Mouse (Mus musculus) cerebellum, postnatal 14 days (tissue): ENCODE results near the gene Gm17482.
A peak's percentile ranks its signal among the peaks of the same experiment; 100 is the strongest.
"Not testable (repeated sequence)": the region's sequence is repeated elsewhere in the genome, so short reads cannot be mapped to it uniquely, and the experiment has no call there.

Source experiments
- DNase-seq, 2 experiments: peaks; one replicate each; pipeline ENCODE4 v3.0.0; 2021; ENCODE audit warnings: mixed read lengths in 2 of 2

The Gm17482 gene

DNA sequence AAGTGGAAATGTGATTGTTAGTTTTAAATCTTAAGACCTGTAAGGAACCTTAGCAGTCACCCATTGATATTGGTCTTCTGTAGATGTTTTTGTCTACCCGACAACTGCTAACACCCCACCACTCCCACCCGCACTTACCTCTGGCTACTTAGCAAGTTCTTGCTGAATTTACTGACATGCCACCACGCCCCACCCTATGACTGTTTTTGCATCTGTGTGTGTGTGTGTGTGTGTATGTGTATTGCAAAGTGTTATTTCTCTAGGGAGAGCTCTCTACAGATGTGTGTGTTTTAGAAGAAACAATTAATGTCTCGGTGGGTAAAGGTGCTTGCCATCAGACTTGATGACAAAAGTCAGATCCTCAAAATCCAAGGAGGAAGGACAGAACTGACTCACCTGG lies at the start of gene Gm17482:
Gene Gm17482 (plus strand): TSS at position 301 of the 400 bp plus-strand sequence.
- no peak for DNase-seq

DNA sequence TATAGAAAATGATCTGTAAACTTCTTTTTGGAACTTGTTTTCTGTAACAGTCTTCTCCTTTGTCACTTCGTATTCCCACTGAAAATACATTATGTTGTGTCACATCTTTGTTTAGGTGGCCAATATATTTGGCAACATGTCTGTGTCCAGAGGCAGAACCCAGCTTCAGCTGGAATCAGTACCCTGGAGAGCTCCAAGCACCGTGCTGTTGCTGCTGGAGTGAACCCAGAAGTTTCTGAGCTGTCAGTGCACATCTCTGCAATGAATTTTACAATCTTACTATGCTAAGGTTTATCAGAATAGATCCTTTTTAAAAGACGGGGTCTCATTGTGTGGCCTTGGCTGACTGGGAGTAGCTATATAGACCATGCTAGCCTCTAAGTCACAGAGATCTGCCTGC lies 48.3 kb upstream of the Gm17482 start:
- no peak for DNase-seq

DNA sequence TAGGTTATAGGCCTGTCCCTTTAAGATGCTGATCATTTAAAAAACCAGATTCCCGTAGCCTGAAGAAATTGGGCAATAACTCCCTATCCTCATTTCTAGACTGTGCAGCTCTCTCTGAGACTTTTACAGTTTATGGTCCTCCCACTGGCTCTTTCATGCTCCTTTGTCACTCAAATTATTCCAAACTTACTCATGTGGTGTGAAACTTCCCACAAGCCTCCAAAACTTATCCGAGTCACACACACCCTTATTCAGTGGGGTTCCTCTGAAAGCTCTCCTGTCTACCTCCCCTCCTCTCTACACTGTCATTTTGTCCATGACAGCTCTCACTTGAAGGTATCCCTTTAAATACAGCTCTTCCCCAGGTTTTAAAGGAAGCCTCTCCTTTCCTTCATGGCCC lies 46.0 kb upstream of the Gm17482 start:
- DNase-seq: no peak

DNA sequence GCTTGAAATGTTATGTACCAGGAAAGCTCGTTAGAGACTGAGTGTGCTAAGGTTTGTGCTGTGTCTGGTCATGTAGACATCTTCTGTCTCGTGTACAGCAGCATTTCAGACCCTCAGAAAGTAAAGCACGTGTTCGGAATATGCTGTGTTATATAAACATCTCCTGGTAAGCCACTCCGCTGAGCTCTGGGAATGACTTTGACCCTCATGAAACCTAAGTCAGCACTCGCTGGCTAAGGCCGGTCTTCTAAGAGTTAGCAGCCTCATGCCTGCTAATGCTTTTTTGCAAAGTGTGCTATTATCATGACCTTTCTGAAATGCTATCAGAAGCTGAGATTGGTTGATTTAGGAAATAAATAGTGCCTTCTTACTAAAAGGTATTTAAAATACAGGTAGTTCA lies 36.0 kb upstream of the Gm17482 start:
- no peak for DNase-seq

DNA sequence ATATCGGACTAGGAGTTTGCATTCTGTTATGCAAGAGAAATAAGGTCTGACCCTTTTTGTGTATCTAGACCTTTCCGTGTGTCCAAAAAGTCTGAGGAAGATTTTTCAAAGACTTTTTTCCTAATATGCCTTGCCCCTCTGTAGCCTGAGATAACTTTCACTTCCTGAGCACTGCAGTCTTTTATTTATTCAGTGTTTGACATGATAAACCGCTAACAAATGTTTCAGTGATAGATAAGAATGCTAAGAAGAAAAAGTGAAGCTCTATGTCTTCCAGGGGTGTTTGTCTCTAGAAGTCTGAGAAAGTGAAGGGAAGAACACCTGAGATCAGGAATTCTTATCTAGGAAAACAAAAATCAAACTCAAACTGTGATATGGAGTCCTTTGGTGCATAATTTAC lies 26.4 kb upstream of the Gm17482 start:
- DNase-seq: no peak

DNA sequence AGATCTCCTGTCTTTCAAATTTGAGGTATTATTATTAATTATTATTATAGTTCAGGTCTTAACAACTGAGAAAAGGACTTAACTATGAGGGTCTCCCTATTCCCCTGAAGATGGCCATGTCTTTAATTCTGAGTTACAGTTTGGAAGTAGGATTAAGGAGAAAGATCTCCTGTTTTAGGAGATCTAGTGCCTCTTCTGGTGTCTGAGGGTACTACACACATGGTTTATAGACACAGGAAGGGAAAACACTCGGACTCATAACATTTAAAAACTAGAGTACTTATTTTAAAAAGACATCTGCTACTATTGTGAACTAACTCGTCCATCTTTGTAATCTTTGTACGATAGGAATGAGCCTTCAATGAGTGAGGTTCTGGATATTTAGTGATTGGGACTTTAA lies 24.1 kb upstream of the Gm17482 start:
- DNase-seq: peak in 1 of 2 experiments; percentile 29

DNA sequence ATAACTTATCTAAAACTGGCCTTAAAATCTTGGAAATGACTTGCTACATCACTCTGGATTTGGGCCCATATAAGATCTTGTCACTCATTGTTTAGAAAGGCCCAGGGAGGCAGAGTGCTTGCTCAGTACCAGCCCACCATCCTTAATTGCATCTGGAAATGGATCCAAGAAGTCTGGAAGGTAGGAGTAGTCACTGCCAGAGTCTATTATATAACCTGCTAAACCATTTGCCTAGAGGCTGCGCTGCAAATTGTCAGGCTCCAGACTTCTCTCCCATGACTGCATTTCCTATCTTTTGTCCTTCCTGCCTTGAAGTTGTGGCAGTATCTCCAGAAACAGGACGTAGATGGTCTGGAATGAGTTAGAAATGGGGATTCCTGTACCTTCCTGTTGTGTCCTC lies 17.0 kb upstream of the Gm17482 start:
- DNase-seq: no peak

DNA sequence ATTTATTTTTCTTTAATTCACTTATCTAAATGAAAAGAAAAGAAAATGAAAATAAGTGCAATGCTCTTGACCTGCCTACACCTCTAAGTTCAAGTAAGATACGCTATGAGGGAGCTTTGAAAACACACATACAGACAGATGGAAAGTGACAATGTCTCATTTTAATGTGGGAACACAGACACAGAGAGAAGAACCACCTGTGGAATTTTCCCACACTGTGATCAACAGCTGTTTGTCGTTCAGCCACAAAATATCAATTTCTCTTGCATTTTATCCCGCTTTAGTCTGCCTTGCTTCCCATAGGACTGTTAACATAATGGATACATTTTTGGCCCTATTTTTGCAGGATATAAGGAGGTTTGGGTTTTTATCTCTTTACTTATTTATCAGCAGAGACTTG lies 16.3 kb upstream of the Gm17482 start:
- DNase-seq: no peak

DNA sequence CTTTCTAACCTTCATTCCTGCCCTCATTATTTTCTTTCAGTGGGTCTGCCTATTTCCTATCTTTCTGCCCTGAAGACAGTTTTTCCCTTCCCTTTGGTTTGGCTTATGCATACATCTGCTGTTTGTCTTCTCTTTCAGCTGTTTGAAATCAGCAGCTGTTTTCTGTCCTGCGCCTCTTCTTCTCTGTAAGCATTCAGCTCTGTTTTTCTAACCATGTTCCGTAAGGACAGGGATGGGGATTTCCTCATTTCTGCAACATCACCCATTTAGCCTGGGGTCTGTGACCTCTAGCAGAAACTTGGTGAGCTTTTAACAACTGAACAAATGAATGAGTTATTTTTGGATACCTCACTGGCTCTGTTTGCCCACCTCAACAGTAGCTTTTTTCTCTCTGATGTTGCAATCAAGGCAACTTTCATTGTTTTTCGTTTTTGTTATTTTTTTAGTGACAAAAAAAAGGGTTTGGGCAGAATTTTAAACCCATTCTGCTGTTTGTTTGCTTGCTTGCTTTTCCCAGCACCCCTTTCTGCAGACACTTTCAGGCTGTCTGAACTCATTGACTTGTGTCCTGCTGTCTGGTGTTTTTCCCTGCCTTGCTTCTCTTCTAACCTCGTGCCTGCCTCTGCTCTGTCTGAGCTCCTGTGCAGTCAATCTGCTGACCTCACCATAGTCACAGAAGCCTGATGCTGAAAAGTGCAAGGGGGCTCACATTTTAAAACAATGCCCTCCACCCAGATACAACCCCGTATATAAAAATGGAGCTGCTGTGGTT lies 14.8 kb upstream of the Gm17482 start:
- DNase-seq: no peak

DNA sequence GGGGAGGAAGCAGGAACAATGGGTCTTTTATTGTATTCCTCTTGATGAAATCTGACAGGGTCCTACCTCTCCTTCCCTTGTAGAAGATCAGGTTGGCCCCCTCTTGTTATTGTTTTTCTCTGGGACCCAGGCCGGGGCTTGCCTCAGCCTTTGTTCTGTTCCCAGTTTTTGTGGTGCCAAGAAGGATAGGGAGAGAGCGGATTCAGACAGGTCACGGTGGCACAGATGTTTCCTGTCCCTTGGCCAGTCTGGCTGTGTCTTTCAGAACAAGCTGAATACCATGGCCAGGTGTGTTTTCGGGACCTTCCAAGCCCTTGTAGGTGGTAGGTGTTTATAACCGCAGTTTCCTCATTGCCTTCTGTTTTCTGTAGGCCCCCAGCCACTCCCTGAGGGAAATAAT lies 14.0 kb upstream of the Gm17482 start:
- DNase-seq: no peak

DNA sequence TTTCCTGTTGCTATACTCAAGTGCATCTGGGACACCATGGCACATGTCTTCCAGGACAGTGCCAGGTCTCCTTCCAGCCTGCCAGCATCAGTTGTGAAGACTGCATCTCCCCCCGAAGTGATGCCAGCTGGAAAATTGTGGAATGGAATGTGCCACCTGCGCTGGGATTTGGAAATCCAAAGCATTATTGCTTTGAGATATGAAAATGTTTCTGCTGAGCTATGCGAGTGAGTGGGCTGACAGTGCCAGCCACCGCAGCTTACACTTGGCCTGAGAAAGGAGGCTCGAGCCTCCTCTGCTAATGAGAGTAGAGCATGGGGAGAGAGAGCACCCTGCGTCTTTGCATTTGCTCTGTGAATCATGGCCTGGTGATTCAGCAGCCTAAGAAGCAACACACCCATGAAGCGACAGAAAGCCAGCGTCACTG lies 5.9 kb upstream of the Gm17482 start:
- peak; percentile 79 to 82 for DNase-seq

DNA sequence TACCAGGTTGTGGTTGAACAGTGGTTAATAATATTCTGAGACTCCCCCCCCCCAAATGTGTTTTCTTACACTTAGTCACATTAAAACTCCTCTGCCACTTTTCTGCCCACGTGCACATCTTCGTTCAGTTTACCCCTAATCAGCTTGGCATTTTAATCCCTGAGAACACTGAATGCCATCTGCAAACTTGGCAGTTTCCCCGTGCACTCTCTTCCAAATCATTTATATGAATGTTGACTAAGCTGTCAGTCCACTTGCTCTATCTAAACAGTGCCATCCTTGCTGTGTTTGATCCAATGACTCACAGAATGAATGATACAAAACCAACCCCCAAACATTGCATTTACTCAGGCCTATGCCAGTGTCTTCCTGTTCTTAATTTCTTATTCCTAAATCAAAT lies 1.6 kb upstream of the Gm17482 start:
- DNase-seq: peak; percentile 80 to 87

DNA sequence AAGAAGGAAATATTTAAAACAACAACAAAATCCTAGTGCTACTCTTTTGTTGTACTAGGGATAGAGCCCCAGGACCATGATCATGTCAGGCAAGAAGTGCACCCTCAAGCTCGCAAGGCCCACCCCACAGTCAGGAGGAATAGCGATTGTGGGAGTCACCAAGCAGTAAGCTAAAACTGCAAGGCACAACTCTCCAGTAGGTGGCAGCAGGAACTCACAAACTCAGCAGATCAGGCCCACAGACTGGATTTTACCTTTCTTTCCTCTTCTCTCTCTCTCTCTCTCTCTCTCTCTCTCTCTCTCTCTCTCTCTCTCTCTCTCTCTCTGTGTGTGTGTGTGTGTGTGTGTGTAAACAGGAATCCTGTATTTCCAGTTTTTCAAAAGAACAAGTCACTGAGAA lies 386 bp downstream of the Gm17482 start:
- peak; percentile 91 for DNase-seq

DNA sequence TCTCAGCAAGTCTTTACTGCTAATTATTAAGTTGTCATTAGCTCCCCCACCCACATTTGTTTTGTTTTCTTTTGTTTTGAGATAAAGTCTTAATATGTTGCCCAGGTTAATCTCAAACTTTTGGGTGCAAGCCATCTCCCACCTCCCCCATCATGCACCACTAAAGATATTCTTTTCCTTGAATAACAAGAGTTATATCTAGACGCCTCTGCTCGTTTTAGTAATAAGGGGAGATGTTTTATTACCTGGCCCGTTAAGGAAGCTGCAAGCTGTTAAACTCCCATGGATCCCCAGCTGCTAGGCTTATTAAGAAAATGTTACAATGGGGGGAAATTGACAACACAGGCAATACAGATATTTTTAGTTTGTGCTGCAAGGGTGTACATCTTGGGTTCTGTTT lies 3.4 kb downstream of the Gm17482 start:
- no peak for DNase-seq

DNA sequence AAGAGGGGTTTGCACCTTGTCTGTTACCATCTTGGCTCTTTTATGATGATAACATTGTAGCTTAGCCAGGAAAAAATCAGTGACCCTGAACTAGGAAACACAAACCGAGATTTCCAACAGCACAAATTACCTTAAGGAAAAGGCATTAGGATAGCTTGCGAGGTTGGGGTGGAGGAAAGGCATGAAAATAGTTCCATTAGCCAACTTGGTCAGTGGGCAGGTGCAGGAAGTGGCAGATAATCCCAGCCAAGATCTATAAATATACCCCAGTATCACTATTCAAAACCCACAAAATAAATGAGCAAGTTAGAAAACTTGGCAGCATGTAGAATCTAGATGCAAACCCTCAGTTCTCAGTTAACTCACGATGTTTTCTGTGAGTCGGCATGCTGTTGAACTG lies 4.7 kb downstream of the Gm17482 start:
- no peak for DNase-seq

DNA sequence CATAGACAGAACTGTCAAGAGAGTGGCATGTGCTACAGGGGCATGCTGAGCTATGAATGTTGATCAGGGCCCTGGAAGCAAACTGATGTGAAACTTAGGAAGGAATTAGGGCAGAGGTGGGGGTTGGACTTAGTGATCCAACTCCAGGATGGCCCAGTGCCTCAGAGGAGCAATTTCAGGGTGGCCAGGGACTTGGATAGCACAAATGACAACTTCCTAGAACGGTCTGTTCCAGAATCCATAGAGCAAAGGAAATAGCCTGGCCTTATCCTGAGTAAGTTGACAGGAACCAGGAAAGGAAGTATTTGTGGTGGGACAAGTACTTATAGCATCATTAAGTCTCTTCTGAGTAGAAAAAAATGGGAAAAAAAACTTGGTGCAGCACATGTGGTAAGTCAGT lies 5.4 kb downstream of the Gm17482 start:
- DNase-seq: no peak

DNA sequence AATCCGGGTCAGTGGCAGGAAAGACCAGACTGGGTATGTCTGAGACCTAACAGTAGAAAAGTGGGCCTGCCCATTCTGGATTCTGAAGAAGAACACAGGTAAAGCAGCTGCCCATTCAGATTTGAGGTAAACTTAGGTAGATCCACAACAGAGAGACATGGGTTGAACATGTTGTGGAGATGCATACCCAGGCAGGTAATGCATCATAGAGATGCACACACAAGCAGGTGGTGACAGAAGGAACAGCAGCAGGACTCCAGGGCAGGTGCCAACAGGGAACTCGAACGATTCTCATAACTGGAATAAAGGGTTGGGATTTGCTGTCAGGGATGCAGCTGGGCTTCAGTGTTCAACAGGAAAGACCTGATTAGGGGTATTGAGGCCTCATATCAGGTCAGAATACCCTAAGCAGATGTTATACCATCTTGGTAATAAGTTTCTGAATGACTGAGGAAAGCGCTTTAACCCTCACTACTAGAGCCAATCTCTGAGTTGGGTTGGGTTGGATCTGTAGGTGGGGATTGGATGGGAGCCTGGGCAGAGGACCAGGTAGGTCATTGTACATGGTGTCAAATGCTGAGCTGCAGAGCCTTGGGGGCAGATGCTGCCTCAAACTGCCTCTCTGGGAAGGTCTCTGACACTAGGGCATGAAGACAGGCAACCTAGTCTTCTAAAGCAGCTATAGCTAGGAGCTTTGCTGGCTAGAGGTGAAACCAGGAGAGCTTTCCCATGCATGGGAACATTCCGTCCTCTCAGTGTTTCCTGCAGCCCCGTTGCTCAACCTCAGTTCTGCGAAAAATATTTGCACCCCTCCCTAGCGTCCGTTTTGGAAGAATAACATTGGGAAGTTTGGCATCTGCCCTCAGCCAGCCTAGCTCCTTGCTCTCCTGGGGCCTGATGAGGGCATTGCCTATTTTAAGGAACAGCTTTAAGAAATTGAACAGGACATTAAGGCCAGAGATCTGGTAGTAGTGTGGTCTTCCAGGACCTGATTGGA lies 11.2 kb downstream of the Gm17482 start:
- peak; percentile 95 to 97 for DNase-seq

DNA sequence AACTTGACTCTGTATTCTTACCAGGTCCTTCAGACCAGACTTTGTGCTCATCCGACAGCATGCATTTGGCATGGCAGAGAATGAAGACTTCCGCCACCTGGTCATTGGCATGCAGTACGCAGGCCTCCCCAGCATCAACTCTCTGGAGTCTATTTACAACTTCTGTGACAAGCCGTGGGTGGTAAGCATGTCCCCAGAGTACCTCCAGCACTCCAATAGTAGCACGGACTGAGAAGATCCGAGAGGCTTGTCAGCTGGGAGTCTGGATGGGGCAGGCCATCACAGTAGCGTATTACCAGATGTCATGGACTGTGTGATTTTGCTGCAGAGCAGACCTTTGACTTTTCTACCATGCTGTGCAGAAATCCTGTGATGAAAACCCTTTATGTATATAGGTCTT lies 12.2 kb downstream of the Gm17482 start:
- DNase-seq: no peak

DNA sequence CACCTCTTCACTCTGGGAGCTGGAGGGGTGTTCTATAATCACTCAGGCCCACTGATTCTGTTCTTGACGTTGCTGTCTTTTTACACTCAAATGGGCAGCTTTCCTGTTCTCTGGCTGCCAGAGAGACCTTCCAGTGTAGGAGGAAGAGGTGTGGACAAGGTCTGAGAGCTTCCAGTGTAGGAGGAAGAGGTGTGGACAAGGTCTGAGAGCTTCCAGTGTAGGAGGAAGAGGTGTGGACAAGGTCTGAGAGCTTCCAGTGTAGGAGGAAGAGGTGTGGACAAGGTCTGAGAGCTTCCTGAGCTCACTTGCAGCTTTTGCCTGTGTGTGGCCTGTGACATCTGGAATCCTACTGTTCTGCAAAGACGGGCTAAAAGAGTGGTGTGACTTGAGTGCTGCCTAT lies 13.3 kb downstream of the Gm17482 start:
- DNase-seq: not testable (repeated sequence)

DNA sequence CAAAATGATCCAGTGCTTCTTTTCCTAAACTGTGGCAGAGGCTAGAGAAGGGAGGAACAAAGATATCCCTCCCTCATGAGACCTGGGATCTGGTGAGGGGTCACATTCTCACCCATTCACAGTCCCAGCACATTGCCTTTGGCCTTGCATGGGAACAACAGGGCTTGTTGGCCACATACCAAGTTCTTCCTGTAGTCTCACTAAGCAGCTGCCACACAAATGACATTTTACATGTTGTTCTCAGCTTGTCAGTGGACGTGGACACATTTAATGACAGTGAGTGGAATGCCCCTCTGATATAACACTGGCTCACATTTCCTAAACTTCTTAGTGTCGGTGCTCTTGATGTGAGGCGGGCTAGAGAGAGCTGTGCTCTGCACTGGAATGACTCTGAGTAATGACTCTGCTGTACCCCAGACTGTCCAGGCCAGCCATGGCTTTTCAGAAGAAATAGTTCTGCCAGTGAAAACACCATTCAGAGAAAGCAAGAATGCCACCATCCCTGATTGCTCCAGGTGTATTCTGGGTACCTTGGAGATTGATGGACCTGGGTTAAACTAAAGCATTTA lies 14.1 kb downstream of the Gm17482 start:
- no peak for DNase-seq

DNA sequence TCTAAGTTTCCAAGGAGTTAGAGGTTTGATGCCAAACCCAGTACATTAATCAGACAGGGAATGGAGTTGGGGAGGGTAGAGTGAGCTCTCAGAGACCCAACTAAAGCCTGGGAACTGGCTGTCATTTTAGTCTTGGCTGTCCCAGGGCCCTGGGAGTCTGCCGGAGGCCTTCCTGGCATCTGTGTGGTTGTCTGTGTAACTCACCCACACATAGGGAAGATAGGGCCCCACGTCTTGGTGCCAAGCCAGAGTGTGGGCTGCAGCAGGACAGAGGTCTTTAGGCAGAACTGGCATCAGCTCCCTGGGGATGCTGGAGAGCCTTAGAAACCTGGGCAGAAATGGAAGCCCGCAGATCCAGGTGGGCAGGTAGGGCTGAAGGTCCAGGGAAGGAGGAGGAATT lies 14.8 kb downstream of the Gm17482 start:
- DNase-seq: peak in 1 of 2 experiments; percentile 37

DNA sequence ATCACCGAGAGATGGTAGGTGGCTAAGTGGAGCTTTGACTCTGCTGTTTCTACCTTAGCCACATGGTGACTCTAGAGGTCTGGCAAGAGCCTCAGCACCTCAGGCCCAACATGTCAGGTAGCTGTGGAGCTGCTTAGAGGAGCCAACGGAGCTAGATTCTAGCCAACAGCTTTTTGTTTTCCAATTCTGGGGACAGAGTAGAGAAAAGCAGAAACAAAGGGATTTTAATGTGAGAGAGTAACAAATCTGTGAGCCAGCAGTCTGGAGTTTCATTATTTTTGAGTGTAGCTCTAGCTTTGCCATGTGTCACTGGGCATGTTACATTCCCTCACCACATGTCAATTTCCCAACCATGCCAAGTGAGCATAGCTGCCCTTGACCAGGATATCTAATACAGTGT lies 17.1 kb downstream of the Gm17482 start:
- peak; percentile 51 to 71 for DNase-seq

DNA sequence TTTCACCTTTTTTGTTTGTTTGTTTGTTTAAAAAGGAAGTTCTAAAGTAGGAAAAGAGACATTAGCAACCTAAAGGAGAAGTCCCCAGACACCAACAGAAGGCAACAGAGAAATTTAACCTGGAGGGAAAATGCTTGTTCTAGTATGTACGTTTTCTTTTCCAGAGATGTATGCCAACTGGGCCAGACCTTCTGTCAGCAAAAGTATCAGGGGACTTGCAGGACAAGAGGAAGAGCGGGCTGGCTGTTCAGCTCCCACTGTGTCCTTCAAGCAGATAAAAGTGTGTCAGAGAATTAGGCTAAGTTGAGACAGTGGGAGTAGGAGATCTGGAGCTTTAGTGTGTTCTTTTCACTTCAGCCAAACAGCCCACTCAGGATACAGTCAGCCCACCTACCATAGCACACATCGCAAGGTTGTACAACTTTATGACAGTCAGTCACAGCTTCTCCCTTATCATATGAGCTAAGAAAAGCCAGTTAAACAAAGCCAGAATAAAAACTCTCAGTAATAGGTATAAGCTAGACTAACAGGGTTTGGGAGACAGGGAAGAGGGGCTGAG lies 18.4 kb downstream of the Gm17482 start:
- DNase-seq: no peak
